In the genomic region with DNA sequence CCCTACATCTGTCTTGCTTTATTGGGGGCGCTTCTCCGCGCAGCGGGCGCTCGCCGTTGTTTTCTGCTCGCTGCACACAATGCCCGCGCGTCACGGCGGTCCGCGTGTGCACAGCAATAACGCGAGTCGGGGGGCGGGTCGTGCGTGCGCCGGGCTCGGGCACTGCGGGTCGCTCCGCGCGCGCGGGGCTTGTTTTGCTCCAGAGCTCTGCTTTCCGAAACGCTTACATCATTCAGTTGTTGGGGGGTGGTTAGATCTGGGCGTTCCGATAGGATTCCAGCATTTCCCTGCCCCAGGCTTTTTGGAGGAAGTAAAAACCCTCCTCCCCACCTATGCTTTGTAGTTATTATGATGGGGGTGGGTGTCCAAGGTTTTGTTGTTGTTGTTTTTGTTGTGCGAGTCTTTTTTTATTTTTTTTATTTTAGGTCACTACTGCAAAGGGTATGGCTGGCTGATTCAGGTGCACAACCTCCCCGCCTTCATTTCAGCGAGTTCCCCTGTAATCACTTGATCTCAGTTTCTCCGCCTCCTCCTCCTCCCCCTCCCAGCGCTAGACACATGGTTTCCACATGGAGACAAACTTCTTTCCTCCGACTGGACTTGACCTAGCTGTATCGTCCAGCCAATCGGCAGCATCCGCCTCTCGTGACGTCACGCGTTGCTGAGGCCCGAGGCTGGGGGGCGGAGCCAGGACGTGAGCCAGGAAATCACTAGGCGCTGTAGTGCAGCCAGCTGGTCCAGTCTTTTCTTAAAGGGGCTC, we compare ENCODE assay signal across 8 mouse cellular contexts. TPM values are rescaled to one million over a fixed set of nuclear protein-coding genes. Genes with fewer than 3 reads are reported as not detected.
A peak's percentile ranks its signal among the peaks of the same experiment; 100 is the strongest.
DNase-seq lines count a peak whose midpoint lies in the region; ATAC-seq lines count a peak whose summit lies in the region.

No protein-coding gene starts in this region.

- peak overlapping the region; percentile 94 for H3K27ac ChIP-seq in hindbrain, embryonic 16.5 days (ENCODE audit: low read depth, low read length)
- peak overlapping the region; percentile 56 for H3K27ac ChIP-seq in macrophage

- H3K27me3 ChIP-seq in hindbrain, embryonic 16.5 days (replicated peaks; ENCODE audit: control insufficient read depth, insufficient read depth, low read length) = no peaks in the 10 kb centered on the region

- ATAC-seq in hindbrain, embryonic 16.5 days = peak; percentile 87

- peak overlapping the region; percentile 83 for H3K9ac ChIP-seq in hindbrain, embryonic 16.5 days (ENCODE audit: low read depth, low read length)

- no peaks in the 10 kb centered on the region for H3K36me3 ChIP-seq in hindbrain, embryonic 16.5 days (ENCODE audit: control insufficient read depth, insufficient read depth, low read length)
- no peaks in the 10 kb centered on the region for H3K36me3 ChIP-seq in macrophage (ENCODE audit: inconsistent target)

- peak overlapping the region; percentile 90 for H3K4me2 ChIP-seq in hindbrain, embryonic 16.5 days (ENCODE audit: low read length)

- H3K9me3 ChIP-seq in hindbrain, embryonic 16.5 days (ENCODE audit: control insufficient read depth, low read length) = no peaks in the 10 kb centered on the region

- H3K4me3 ChIP-seq in hindbrain, embryonic 16.5 days (ENCODE audit: low read length) = peak overlapping the region; percentile 87
- H3K4me3 ChIP-seq in macrophage (ENCODE audit: inconsistent target) = peak overlapping the region; percentile 66

- H3K4me1 ChIP-seq in hindbrain, embryonic 16.5 days (ENCODE audit: control insufficient read depth, insufficient read depth, low read depth, low read length) = peaks cover 11% of the 10 kb centered on the region

- DNase-seq in WW6 (ENCODE audit: low read depth, low spot score) = peak; percentile 88
- peak; percentile 100 for DNase-seq in cerebellum, postnatal 4 days (ENCODE audit: low spot score in 2 of 2)
- peak; percentile 100 for DNase-seq in gastrocnemius, adult 18-20 months (ENCODE audit: low spot score)
- DNase-seq in left cerebral cortex, adult 18-20 months (ENCODE audit: low spot score in 2 of 2) = peak; percentile 99
- DNase-seq in right cerebral cortex, adult 18-20 months = peak; percentile 99
- peak; percentile 98 for DNase-seq in urinary bladder, postnatal 10 days (ENCODE audit: low spot score)

- H3K79me2 ChIP-seq in macrophage (ENCODE audit: inconsistent target) = peaks cover 36% of the 10 kb centered on the region; the same call in 1 of the 2 replicates

- under 1% methylated on average over 52 of the region's 52 CpGs for WGBS in hindbrain, embryonic 16.5 days
- WGBS in macrophage (ENCODE audit: missing documents) = 0% methylated on average over 50 of the region's 52 CpGs

RNA-seq across cellular contexts. Expression of gene Mxi1, which starts 3.5 kb away (rescaled TPM):
- total RNA-seq in gastrocnemius, adult 18-20 months (2021) = 10 to 100 TPM; 53.1 to 55.9 TPM
- polyA plus RNA-seq in hindbrain, embryonic 16.5 days (2015; fragmentation: Nextera tagmentation; extraction: Ambion mirVana) = 18.9 and 27.8 TPM in 2 replicates
- total RNA-seq in left cerebral cortex, adult 18-20 months (2021) = 10 to 100 TPM; 76.1 to 89.7 TPM
- 10 to 100 TPM in 11 of 26 experiments, 1 to 10 TPM in 14, under 1 TPM in 1; 0.43 to 61.1 (median 7.0) TPM for total RNA-seq in macrophage (2018; cell fraction: chromatin; rRNA removed)
- total RNA-seq in macrophage (2018; cell fraction: cytosol; rRNA removed) = 10 to 100 TPM in 13 of 26 experiments, 1 to 10 TPM in 13; 3.5 to 24.3 (median 11.7) TPM
- 10 to 100 TPM in 9 of 26 experiments, 1 to 10 TPM in 17; 1.1 to 20.5 (median 5.1) TPM for total RNA-seq in macrophage (2018; cell fraction: nucleus; rRNA removed)
- polyA plus RNA-seq in macrophage (2018) = 16.2 to 18.7 TPM (median 18.3 TPM) in 3 replicates

RNA-seq across cellular contexts. Expression of gene Gm10197, which starts 57.7 kb away (rescaled TPM):
- total RNA-seq in gastrocnemius, adult 18-20 months (2021) = not detected
- polyA plus RNA-seq in hindbrain, embryonic 16.5 days (2015; fragmentation: Nextera tagmentation; extraction: Ambion mirVana) = not detected in 2 replicates
- not detected for total RNA-seq in left cerebral cortex, adult 18-20 months (2021)
- not detected for total RNA-seq in macrophage (2018; cell fraction: chromatin; rRNA removed)
- not detected for total RNA-seq in macrophage (2018; cell fraction: cytosol; rRNA removed)
- not detected for total RNA-seq in macrophage (2018; cell fraction: nucleus; rRNA removed)
- polyA plus RNA-seq in macrophage (2018) = not detected in 3 replicates

Comparison
In these comparisons a context has a peak if more than half of its experiments do, and no peak if none do; other contexts are left out.
1. Peak in every context shown above with its lines: DNase-seq, ATAC-seq, H3K4me3 ChIP-seq and H3K27ac ChIP-seq.